Mouse (Mus musculus): ENCODE measurements around the gene Rbpj. TPM values are rescaled to one million over a fixed set of nuclear protein-coding genes. Genes with fewer than 3 reads are reported as not detected.

The Rbpj gene
- polyA plus RNA-seq, 1 experiment from 2014 or later, result 27.9 TPM

- no peak for ATAC-seq
- WGBS, result 89% methylated on average over 8 of the region's 8 CpGs
These were observed 14.1 kb upstream of the Rbpj start for GRCm38 (mm10) chr5:53451829-53452228.

GRCm38 (mm10) chr5:53452920-53453319, 13.0 kb upstream of the Rbpj start:
- no peak overlapping the region for H3K4me2 ChIP-seq (replicated peaks)
- WGBS, result 59% methylated on average over 3 of the region's 3 CpGs
- no peaks in the 10 kb centered on the region for H3K27me3 ChIP-seq (replicated peaks)
- no peak overlapping the region for H3K27ac ChIP-seq
- H3K9ac ChIP-seq, result no peak overlapping the region
- peaks cover 4% of the 10 kb centered on the region; the same call in 1 of the 2 replicates for H3K4me1 ChIP-seq (replicated peaks)
- ATAC-seq, result no peak
- H3K4me3 ChIP-seq (replicated peaks), result no peak overlapping the region
- no peaks in the 10 kb centered on the region for H3K9me3 ChIP-seq
- no peaks in the 10 kb centered on the region for H3K36me3 ChIP-seq

More at GRCm38 (mm10) chr5:53451829-53452228, 14.1 kb upstream of the Rbpj start:
- no peak overlapping the region for H3K9ac ChIP-seq
- no peak overlapping the region for H3K4me3 ChIP-seq (replicated peaks)
- peaks cover 4% of the 10 kb centered on the region; the same call in 1 of the 2 replicates for H3K4me1 ChIP-seq (replicated peaks)
- H3K27ac ChIP-seq, result no peak overlapping the region
- no peak overlapping the region for H3K4me2 ChIP-seq (replicated peaks)
- no peaks in the 10 kb centered on the region for H3K27me3 ChIP-seq (replicated peaks)
- no peaks in the 10 kb centered on the region for H3K9me3 ChIP-seq
- no peaks in the 10 kb centered on the region for H3K36me3 ChIP-seq

GRCm38 (mm10) chr5:53454706-53455105, 11.2 kb upstream of the Rbpj start:
- Histone ChIP-seq H3K9ac (no peak overlapping the region), H3K36me3 (no peaks in the 10 kb centered on the region), H3K9me3 (no peaks in the 10 kb centered on the region), H3K4me3 (replicated peaks) (no peak overlapping the region), H3K4me2 (replicated peaks) (no peak overlapping the region), H3K4me1 (replicated peaks) (peaks cover 4% of the 10 kb centered on the region; the same call in 1 of the 2 replicates), H3K27ac (no peak overlapping the region), H3K27me3 (replicated peaks) (no peaks in the 10 kb centered on the region)
- no peak for ATAC-seq
- WGBS, result 69% methylated on average over 9 of the region's 9 CpGs

GRCm38 (mm10) chr5:53455459-53455858, 10.5 kb upstream of the Rbpj start:
- Histone ChIP-seq H3K9me3 (no peaks in the 10 kb centered on the region), H3K36me3 (no peaks in the 10 kb centered on the region), H3K4me1 (replicated peaks) (peaks cover 4% of the 10 kb centered on the region; the same call in 1 of the 2 replicates), H3K9ac (no peak overlapping the region), H3K27ac (no peak overlapping the region), H3K4me2 (replicated peaks) (no peak overlapping the region), H3K4me3 (replicated peaks) (no peak overlapping the region), H3K27me3 (replicated peaks) (no peaks in the 10 kb centered on the region)
- WGBS, result 74% methylated on average over 5 of the region's 5 CpGs
- no peak for ATAC-seq

GRCm38 (mm10) chr5:53460196-53460595, 5.8 kb upstream of the Rbpj start:
- no peak overlapping the region for H3K4me2 ChIP-seq (replicated peaks)
- 63% methylated on average over 5 of the region's 5 CpGs for WGBS
- H3K36me3 ChIP-seq, result no peaks in the 10 kb centered on the region
- H3K4me1 ChIP-seq (replicated peaks), result 0 out of 2 replicates have a peak, but pooled peaks cover 4% of the 10 kb centered on the region
- H3K9ac ChIP-seq, result no peak overlapping the region
- no peak overlapping the region for H3K4me3 ChIP-seq (replicated peaks)
- H3K27me3 ChIP-seq (replicated peaks), result no peaks in the 10 kb centered on the region
- no peaks in the 10 kb centered on the region for H3K9me3 ChIP-seq
- no peak for ATAC-seq
- H3K27ac ChIP-seq, result no peak overlapping the region

- no peak overlapping the region for H3K4me2 ChIP-seq (replicated peaks)
- H3K27me3 ChIP-seq (replicated peaks), result no peaks in the 10 kb centered on the region
- no peak overlapping the region for H3K27ac ChIP-seq
- no peak overlapping the region for H3K4me3 ChIP-seq (replicated peaks)
- H3K9ac ChIP-seq, result no peak overlapping the region
- H3K36me3 ChIP-seq, result no peaks in the 10 kb centered on the region
- H3K9me3 ChIP-seq, result no peaks in the 10 kb centered on the region
- 0 out of 2 replicates have a peak, but pooled peaks cover 4% of the 10 kb centered on the region for H3K4me1 ChIP-seq (replicated peaks)
- ATAC-seq, result peak; percentile 75
- 58% methylated on average over 11 of the region's 11 CpGs for WGBS
These were observed 2.6 kb upstream of the Rbpj start for GRCm38 (mm10) chr5:53463098-53464018.

GRCm38 (mm10) chr5:53466422-53467333, 726 bp downstream of the Rbpj start:
- Histone ChIP-seq H3K27me3 (replicated peaks) (no peaks in the 10 kb centered on the region), H3K4me1 (replicated peaks) (peaks cover 25% of the 10 kb centered on the region), H3K4me2 (replicated peaks) (no peak overlapping the region), H3K27ac (no peak overlapping the region), H3K36me3 (no peaks in the 10 kb centered on the region), H3K9ac (no peak overlapping the region), H3K4me3 (replicated peaks) (no peak overlapping the region), H3K9me3 (no peaks in the 10 kb centered on the region)
- 74% methylated on average over 16 of the region's 16 CpGs for WGBS
- no peak for ATAC-seq

- H3K9ac ChIP-seq, result no peak overlapping the region
- no peak overlapping the region for H3K4me2 ChIP-seq (replicated peaks)
- 76% methylated on average over 9 of the region's 9 CpGs for WGBS
- H3K27me3 ChIP-seq (replicated peaks), result no peaks in the 10 kb centered on the region
- H3K4me1 ChIP-seq (replicated peaks), result peaks cover 25% of the 10 kb centered on the region
- no peak for ATAC-seq
- H3K27ac ChIP-seq, result no peak overlapping the region
- no peak overlapping the region for H3K4me3 ChIP-seq (replicated peaks)
- H3K36me3 ChIP-seq, result no peaks in the 10 kb centered on the region
- H3K9me3 ChIP-seq, result no peaks in the 10 kb centered on the region
These were observed 1.6 kb downstream of the Rbpj start for GRCm38 (mm10) chr5:53467602-53468001.

- Histone ChIP-seq H3K4me2 (replicated peaks) (0 out of 2 replicates have a peak overlapping the region, but pooled peaks have one; percentile 6), H3K27me3 (replicated peaks) (no peaks in the 10 kb centered on the region), H3K36me3 (no peaks in the 10 kb centered on the region), H3K4me3 (replicated peaks) (no peak overlapping the region), H3K9ac (no peak overlapping the region), H3K4me1 (replicated peaks) (peaks cover 23% of the 10 kb centered on the region), H3K27ac (no peak overlapping the region), H3K9me3 (no peaks in the 10 kb centered on the region)
- WGBS, result 36% methylated on average over 8 of the region's 8 CpGs
- no peak for ATAC-seq
These were observed 2.4 kb downstream of the Rbpj start for GRCm38 (mm10) chr5:53468366-53468765.

- Histone ChIP-seq H3K4me2 (replicated peaks) (peak overlapping the region; percentile 47), H3K4me3 (replicated peaks) (no peak overlapping the region), H3K27ac (peak overlapping the region; percentile 41), H3K9ac (no peak overlapping the region), H3K4me1 (replicated peaks) (peaks cover 21% of the 10 kb centered on the region), H3K27me3 (replicated peaks) (no peaks in the 10 kb centered on the region), H3K36me3 (no peaks in the 10 kb centered on the region), H3K9me3 (no peaks in the 10 kb centered on the region)
- peak; percentile 61 for ATAC-seq
- 42% methylated on average over 6 of the region's 6 CpGs for WGBS
These were observed 3.3 kb downstream of the Rbpj start for GRCm38 (mm10) chr5:53469098-53469776.

GRCm38 (mm10) chr5:53469777-53470131, 3.8 kb downstream of the Rbpj start:
- no peak overlapping the region for H3K9ac ChIP-seq
- no peaks in the 10 kb centered on the region for H3K9me3 ChIP-seq
- no peak overlapping the region for H3K4me3 ChIP-seq (replicated peaks)
- peak overlapping the region; percentile 47 for H3K4me2 ChIP-seq (replicated peaks)
- no peaks in the 10 kb centered on the region for H3K27me3 ChIP-seq (replicated peaks)
- WGBS, result 51% methylated on average over 9 of the region's 9 CpGs
- H3K27ac ChIP-seq, result peak overlapping the region; percentile 41
- no peaks in the 10 kb centered on the region for H3K36me3 ChIP-seq
- ATAC-seq, result peak; percentile 48
- peaks cover 21% of the 10 kb centered on the region for H3K4me1 ChIP-seq (replicated peaks)
